Mouse (Mus musculus): ENCODE data around the gene Atp6v0e. TPM values are rescaled to one million over a fixed set of nuclear protein-coding genes. Genes with fewer than 3 reads are reported as not detected.

Gene Atp6v0e
- total RNA-seq, 2 experiments from 2014 or later, result 28.7 to 31.2 TPM

- intact Hi-C loops (cut with DNase I), result loop anchor here (5.0 kb wide), 2 partner anchors 39 to 54 kb away; partner anchors contain the start of gene Atp6v0e
- DNase-seq, result peak; percentile 97
- H3K4me3 ChIP-seq, result peak overlapping the region; percentile 99
- no peak for TF ChIP-seq CTCF (IDR thresholded peaks at IDR 0.05)
- peak overlapping the region; percentile 96 for H3K27ac ChIP-seq
Measured at GRCm38 (mm10) chr17:26715916-26716717, 53.1 kb downstream of the Atp6v0e start.

GRCm38 (mm10) chr17:26717868-26718267 is 54.8 kb downstream of the Atp6v0e start:
- intact Hi-C loops (cut with DNase I), result loop anchor here (5.0 kb wide), 2 partner anchors 41 to 56 kb away; partner anchors contain the start of gene Atp6v0e
- peak; percentile 17; the same call in 1 of the 2 replicates for TF ChIP-seq CTCF (IDR thresholded peaks at IDR 0.05)
- DNase-seq, result no peak
- H3K27ac ChIP-seq, result no peak overlapping the region
- no peak overlapping the region for H3K4me3 ChIP-seq

GRCm38 (mm10) chr17:26719405-26719804 is 56.4 kb downstream of the Atp6v0e start:
- intact Hi-C loops (cut with DNase I), result loop anchor here (5.0 kb wide), 2 partner anchors 42 to 57 kb away; partner anchors contain the start of gene Atp6v0e
- H3K4me3 ChIP-seq, result no peak overlapping the region
- no peak for TF ChIP-seq CTCF (IDR thresholded peaks at IDR 0.05)
- H3K27ac ChIP-seq, result no peak overlapping the region
- no peak for DNase-seq

- no peak for DNase-seq
- no peak overlapping the region for H3K27ac ChIP-seq
- H3K4me3 ChIP-seq, result no peak overlapping the region
- intact Hi-C loops (cut with DNase I), result no loop called here
- no peak for TF ChIP-seq CTCF (IDR thresholded peaks at IDR 0.05)
Measured at GRCm38 (mm10) chr17:26721802-26722201, 58.8 kb downstream of the Atp6v0e start.

- no peak overlapping the region for H3K27ac ChIP-seq
- no peak overlapping the region for H3K4me3 ChIP-seq
- intact Hi-C loops (cut with DNase I), result no loop called here
- TF ChIP-seq CTCF (IDR thresholded peaks at IDR 0.05), result no peak
- no peak for DNase-seq
Measured at GRCm38 (mm10) chr17:26724790-26725189, 61.8 kb downstream of the Atp6v0e start.

- intact Hi-C loops (cut with DNase I), result no loop called here
- Histone ChIP-seq H3K4me3 (no peak overlapping the region), H3K27ac (no peak overlapping the region)
- no peak for DNase-seq
- TF ChIP-seq CTCF (IDR thresholded peaks at IDR 0.05), result no peak
Measured at GRCm38 (mm10) chr17:26726674-26727073, 63.6 kb downstream of the Atp6v0e start.

- DNase-seq, result no peak
- intact Hi-C loops (cut with DNase I), result no loop called here
- Histone ChIP-seq H3K27ac (no peak overlapping the region), H3K4me3 (no peak overlapping the region)
- TF ChIP-seq CTCF (IDR thresholded peaks at IDR 0.05), result no peak
Measured at GRCm38 (mm10) chr17:26727110-26727755, 64.2 kb downstream of the Atp6v0e start.

GRCm38 (mm10) chr17:26742581-26742980 is 79.5 kb downstream of the Atp6v0e start:
- H3K27ac ChIP-seq, result no peak overlapping the region
- DNase-seq, result no peak
- TF ChIP-seq CTCF (IDR thresholded peaks at IDR 0.05), result no peak
- no peak overlapping the region for H3K4me3 ChIP-seq
- intact Hi-C loops (cut with DNase I), result no loop called here

GRCm38 (mm10) chr17:26743294-26743693 is 80.3 kb downstream of the Atp6v0e start:
- intact Hi-C loops (cut with DNase I), result no loop called here
- DNase-seq, result no peak
- no peak overlapping the region for H3K4me3 ChIP-seq
- no peak for TF ChIP-seq CTCF (IDR thresholded peaks at IDR 0.05)
- no peak overlapping the region for H3K27ac ChIP-seq

Other genes with a start within 250 kb of the Atp6v0e start
- 1 to 10 TPM; 2.3 to 2.6 TPM for gene Neurl1b, start 248.4 kb upstream of the Atp6v0e start, total RNA-seq (2021)
- 10 to 100 TPM; 40.3 to 60.3 TPM for gene Ergic1, start 101.7 kb upstream of the Atp6v0e start, total RNA-seq (2021)
- gene Dusp1, start 101.1 kb upstream of the Atp6v0e start, total RNA-seq (2021), result 10 to 100 TPM; 73.0 to 89.6 TPM
- gene Crebrf, start 52.4 kb downstream of the Atp6v0e start, total RNA-seq (2021), result 10 to 100 TPM; 39.6 to 40.2 TPM
- gene Bnip1, start 117.8 kb downstream of the Atp6v0e start, total RNA-seq (2021), result 10 to 100 TPM; 27.3 to 30.3 TPM
- gene Nkx2-5, start 181.8 kb downstream of the Atp6v0e start, total RNA-seq (2021), result not detected

Measured in gastrocnemius, adult 2 months (tissue).